Mouse (Mus musculus): Measurements from ENCODE around the gene Speg. TPM values are rescaled to one million over a fixed set of nuclear protein-coding genes. Genes with fewer than 3 reads are reported as not detected.
A peak's percentile ranks its signal among the peaks of the same experiment; 100 is the strongest.

Gene Speg
- polyA plus RNA-seq, 1 experiment from 2014 or later = 41.2 TPM

- peak overlapping the region; percentile 20; the same call in 1 of the 2 replicates for H3K4me3 ChIP-seq (replicated peaks; ENCODE audit: low read length)
- peaks cover 18% of the 10 kb centered on the region; the same call in 1 of the 2 replicates for H3K27me3 ChIP-seq (ENCODE audit: control insufficient read depth, insufficient read depth, low read length)
- peaks cover 13% of the 10 kb centered on the region for H3K36me3 ChIP-seq (ENCODE audit: control insufficient read depth, insufficient read depth, low read length)
- no peaks in the 10 kb centered on the region for H3K9me3 ChIP-seq (replicated peaks; ENCODE audit: control insufficient read depth, low read length)
- peak overlapping the region; percentile 51 for H3K4me2 ChIP-seq (ENCODE audit: low read depth, low read length)
- WGBS = 16% methylated on average over 35 of the region's 35 CpGs
- H3K9ac ChIP-seq (ENCODE audit: low read length) = no peak overlapping the region
- H3K4me1 ChIP-seq (ENCODE audit: control insufficient read depth, insufficient read depth, low read length) = peaks cover 18% of the 10 kb centered on the region; the same call in 1 of the 2 replicates
- no peak for ATAC-seq (ENCODE audit: insufficient read depth, low FRiP score)
- no peak overlapping the region for H3K27ac ChIP-seq (ENCODE audit: low read length)
These were observed 102.3 kb downstream of the Speg start for GRCm38 (mm10) chr1:75477264-75477965.

- Histone ChIP-seq H3K36me3 (ENCODE audit: control insufficient read depth, insufficient read depth, low read length) (peaks cover 13% of the 10 kb centered on the region), H3K4me2 (ENCODE audit: low read depth, low read length) (peak overlapping the region; percentile 51), H3K4me3 (replicated peaks; ENCODE audit: low read length) (peak overlapping the region; percentile 75), H3K9ac (ENCODE audit: low read length) (peak overlapping the region; percentile 83), H3K27me3 (ENCODE audit: control insufficient read depth, insufficient read depth, low read length) (peaks cover 23% of the 10 kb centered on the region), H3K9me3 (replicated peaks; ENCODE audit: control insufficient read depth, low read length) (no peaks in the 10 kb centered on the region), H3K4me1 (ENCODE audit: control insufficient read depth, insufficient read depth, low read length) (peaks cover 18% of the 10 kb centered on the region; the same call in 1 of the 2 replicates), H3K27ac (ENCODE audit: low read length) (no peak overlapping the region)
- WGBS = 53% methylated on average over 3 of the region's 3 CpGs
- no peak for ATAC-seq (ENCODE audit: insufficient read depth, low FRiP score)
These were observed 102.8 kb downstream of the Speg start for GRCm38 (mm10) chr1:75477966-75478290.

- Histone ChIP-seq H3K27me3 (ENCODE audit: control insufficient read depth, insufficient read depth, low read length) (peaks cover 27% of the 10 kb centered on the region), H3K27ac (ENCODE audit: low read length) (peak overlapping the region; percentile 78), H3K4me2 (ENCODE audit: low read depth, low read length) (peak overlapping the region; percentile 51), H3K4me3 (replicated peaks; ENCODE audit: low read length) (peak overlapping the region; percentile 75), H3K9me3 (replicated peaks; ENCODE audit: control insufficient read depth, low read length) (no peaks in the 10 kb centered on the region), H3K36me3 (ENCODE audit: control insufficient read depth, insufficient read depth, low read length) (peaks cover 13% of the 10 kb centered on the region), H3K4me1 (ENCODE audit: control insufficient read depth, insufficient read depth, low read length) (peaks cover 18% of the 10 kb centered on the region; the same call in 1 of the 2 replicates), H3K9ac (ENCODE audit: low read length) (peak overlapping the region; percentile 83)
- ATAC-seq (ENCODE audit: insufficient read depth, low FRiP score) = no peak
- 1% methylated on average over 21 of the region's 25 CpGs for WGBS
These were observed 103.4 kb downstream of the Speg start for GRCm38 (mm10) chr1:75478497-75478896.

DNA sequence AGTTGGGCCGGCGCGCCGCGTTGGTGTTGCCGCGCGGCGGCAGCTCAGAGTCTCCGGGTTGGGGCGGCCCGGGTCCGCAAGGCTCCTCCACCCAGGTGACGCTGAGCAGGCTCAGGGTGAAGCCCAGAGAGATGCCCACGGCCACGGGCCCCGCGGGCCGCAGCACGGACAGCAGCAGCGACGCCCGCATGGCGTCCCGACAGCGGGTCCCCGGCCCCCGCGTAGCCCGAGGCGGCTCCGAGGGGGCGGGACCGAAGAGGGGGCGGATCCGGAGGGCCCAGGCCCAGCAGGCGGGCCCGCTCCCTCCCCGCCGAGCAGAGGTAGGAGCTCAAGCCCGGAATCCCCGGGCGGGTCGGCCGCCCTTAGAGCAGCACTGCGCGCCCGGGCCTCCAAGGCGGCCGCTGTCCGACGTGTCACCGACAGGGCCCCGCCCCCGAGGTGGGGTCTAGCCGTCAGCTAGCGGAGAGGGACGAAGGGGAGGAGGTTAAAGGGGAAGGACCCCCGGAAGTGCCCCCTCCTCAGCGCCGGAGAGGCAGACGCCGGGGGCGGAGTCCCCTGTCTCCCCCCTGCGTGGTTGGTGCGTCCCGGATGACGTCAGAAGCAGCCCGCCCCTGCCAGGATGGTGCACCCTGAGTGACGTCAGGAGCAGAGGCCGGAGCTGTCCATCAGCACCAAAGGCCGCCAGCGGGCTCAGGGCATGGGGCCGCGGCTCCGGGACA, 104.0 kb downstream of the Speg start, which contains the start of the genes Chpf and Tmem198:
Gene Chpf (minus strand): TSS at position 392 of the 719 bp plus-strand sequence.
Gene Tmem198 (plus strand): TSS at position 617 of the 719 bp plus-strand sequence.
- H3K27me3 ChIP-seq (ENCODE audit: control insufficient read depth, insufficient read depth, low read length) = peaks cover 30% of the 10 kb centered on the region
- H3K4me1 ChIP-seq (ENCODE audit: control insufficient read depth, insufficient read depth, low read length) = peaks cover 18% of the 10 kb centered on the region; the same call in 1 of the 2 replicates
- peak within 1 kb of the TSS; percentile 78 for H3K27ac ChIP-seq (ENCODE audit: low read length)
- peak within 1 kb of the TSS; percentile 51 for H3K4me2 ChIP-seq (ENCODE audit: low read depth, low read length)
- peaks cover 10% of the 10 kb centered on the region for H3K36me3 ChIP-seq (ENCODE audit: control insufficient read depth, insufficient read depth, low read length)
- peak within 1 kb of the TSS; percentile 83 for H3K9ac ChIP-seq (ENCODE audit: low read length)
- peak within 1 kb of the TSS; percentile 75 for H3K4me3 ChIP-seq (replicated peaks; ENCODE audit: low read length)
- H3K9me3 ChIP-seq (replicated peaks; ENCODE audit: control insufficient read depth, low read length) = no peaks in the 10 kb centered on the region
- under 1% methylated on average over 64 of the region's 76 CpGs for WGBS
- peak; percentile 92 for ATAC-seq (ENCODE audit: insufficient read depth, low FRiP score)

GRCm38 (mm10) chr1:75479635-75479989, 104.5 kb downstream of the Speg start:
- no peak for ATAC-seq (ENCODE audit: insufficient read depth, low FRiP score)
- peak overlapping the region; percentile 51 for H3K4me2 ChIP-seq (ENCODE audit: low read depth, low read length)
- H3K27ac ChIP-seq (ENCODE audit: low read length) = no peak overlapping the region
- no peak overlapping the region for H3K9ac ChIP-seq (ENCODE audit: low read length)
- H3K4me3 ChIP-seq (replicated peaks; ENCODE audit: low read length) = peak overlapping the region; percentile 75
- peaks cover 18% of the 10 kb centered on the region; the same call in 1 of the 2 replicates for H3K4me1 ChIP-seq (ENCODE audit: control insufficient read depth, insufficient read depth, low read length)
- WGBS = under 1% methylated on average over 24 of the region's 24 CpGs
- no peaks in the 10 kb centered on the region for H3K9me3 ChIP-seq (replicated peaks; ENCODE audit: control insufficient read depth, low read length)
- H3K36me3 ChIP-seq (ENCODE audit: control insufficient read depth, insufficient read depth, low read length) = peaks cover 10% of the 10 kb centered on the region
- H3K27me3 ChIP-seq (ENCODE audit: control insufficient read depth, insufficient read depth, low read length) = peaks cover 30% of the 10 kb centered on the region

- H3K9ac ChIP-seq (ENCODE audit: low read length) = no peak overlapping the region
- H3K27ac ChIP-seq (ENCODE audit: low read length) = no peak overlapping the region
- 19% methylated on average over 13 of the region's 13 CpGs for whole genome bisulfite sequencing
- H3K4me1 ChIP-seq (ENCODE audit: control insufficient read depth, insufficient read depth, low read length) = peaks cover 18% of the 10 kb centered on the region; the same call in 1 of the 2 replicates
- H3K36me3 ChIP-seq (ENCODE audit: control insufficient read depth, insufficient read depth, low read length) = peaks cover 8% of the 10 kb centered on the region
- H3K27me3 ChIP-seq (ENCODE audit: control insufficient read depth, insufficient read depth, low read length) = peaks cover 32% of the 10 kb centered on the region
- H3K9me3 ChIP-seq (replicated peaks; ENCODE audit: control insufficient read depth, low read length) = no peaks in the 10 kb centered on the region
- peak overlapping the region; percentile 51 for H3K4me2 ChIP-seq (ENCODE audit: low read depth, low read length)
- peak overlapping the region; percentile 75 for H3K4me3 ChIP-seq (replicated peaks; ENCODE audit: low read length)
- ATAC-seq (ENCODE audit: insufficient read depth, low FRiP score) = no peak
These were observed 104.9 kb downstream of the Speg start for GRCm38 (mm10) chr1:75480036-75480435.

DNA sequence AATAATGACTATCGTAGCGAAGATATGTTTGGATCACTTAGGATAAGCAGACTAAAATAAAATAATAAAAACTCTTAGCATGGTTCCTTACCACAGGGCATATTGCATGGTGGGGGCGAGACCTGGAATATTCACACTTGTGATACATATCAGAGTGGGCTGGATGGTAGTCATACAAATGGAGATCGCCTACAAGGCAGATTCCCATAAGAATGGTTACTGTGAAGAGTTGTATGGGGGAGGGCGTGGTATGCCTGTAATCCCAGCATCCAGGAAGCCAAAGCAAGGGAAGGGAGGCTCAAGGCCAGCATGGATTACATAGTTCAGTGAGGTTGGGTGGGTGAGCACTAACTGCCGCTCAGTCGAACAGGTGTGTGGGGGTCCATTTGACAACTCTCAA, 105.6 kb downstream of the Speg start:
- 80% methylated on average over 7 of the region's 7 CpGs for WGBS
- ATAC-seq (ENCODE audit: insufficient read depth, low FRiP score) = no peak
- Histone ChIP-seq H3K4me3 (replicated peaks; ENCODE audit: low read length) (no peak overlapping the region), H3K4me2 (ENCODE audit: low read depth, low read length) (no peak overlapping the region), H3K27ac (ENCODE audit: low read length) (no peak overlapping the region), H3K9me3 (replicated peaks; ENCODE audit: control insufficient read depth, low read length) (no peaks in the 10 kb centered on the region), H3K4me1 (ENCODE audit: control insufficient read depth, insufficient read depth, low read length) (peaks cover 18% of the 10 kb centered on the region; the same call in 1 of the 2 replicates), H3K36me3 (ENCODE audit: control insufficient read depth, insufficient read depth, low read length) (peaks cover under 1% of the 10 kb centered on the region), H3K27me3 (ENCODE audit: control insufficient read depth, insufficient read depth, low read length) (peaks cover 39% of the 10 kb centered on the region), H3K9ac (ENCODE audit: low read length) (no peak overlapping the region)

Measured in stomach, embryonic 16.5 days (tissue).